Mouse (Mus musculus) hindbrain, postnatal 0 days (tissue): ENCODE measurements around the gene Ppp2r5a. TPM values are rescaled to one million over a fixed set of nuclear protein-coding genes. Genes with fewer than 3 reads are reported as not detected.

Source experiments
- ATAC-seq: fragments of 200-750 bp; cut with Nextera tagmentation; 2 replicates; pipeline ENCODE4 v1.8.0; 2017; ENCODE audit warnings: mild to moderate bottlenecking, moderate TSS enrichment, moderate library complexity
- DNase-seq: peaks from one replicate; pipeline ENCODE4 v3.0.0-alpha.2; 2015; ENCODE audit warnings: low spot score
- H3K27ac ChIP-seq: fragments of 300-500 bp; sonication (generic); 2 replicates; pipeline ENCODE4 v1.5.1; 2014; ENCODE audit warnings: mild to moderate bottlenecking
- H3K27me3 ChIP-seq: fragments of 300-500 bp; sonication (generic); 2 replicates; pipeline ENCODE4 v1.6.1; 2014; ENCODE audit warnings: low read length, mixed read lengths; ENCODE audit not compliant: insufficient read depth
- H3K36me3 ChIP-seq: fragments of 300-500 bp; sonication (generic); 2 replicates; pipeline ENCODE4 v1.6.1; 2014; ENCODE audit warnings: low read length, mixed read lengths; ENCODE audit not compliant: insufficient read depth
- H3K4me1 ChIP-seq: fragments of 300-500 bp; sonication (generic); 2 replicates; pipeline ENCODE4 v1.6.1; 2014; ENCODE audit warnings: antibody characterized with exemption, low read length, mixed read lengths; ENCODE audit not compliant: insufficient read depth
- H3K4me2 ChIP-seq: fragments of 300-500 bp; sonication (generic); 2 replicates; pipeline ENCODE4 v1.6.1; 2014; ENCODE audit warnings: low read depth, mild to moderate bottlenecking, low read length, moderate library complexity, mixed read lengths
- H3K4me3 ChIP-seq: fragments of 300-500 bp; sonication (generic); 2 replicates; pipeline ENCODE4 v1.5.1; 2014; ENCODE audit warnings: low read length
- H3K9ac ChIP-seq: fragments of 300-500 bp; sonication (generic); replicated peaks from 2 replicates; pipeline ENCODE4 v1.6.1; 2014; ENCODE audit warnings: mild to moderate bottlenecking, low read length, moderate library complexity, mixed read lengths
- H3K9me3 ChIP-seq: fragments of 300-500 bp; sonication (generic); 2 replicates; pipeline ENCODE4 v1.6.1; 2016; ENCODE audit warnings: low read length, mixed read lengths
- CTCF ChIP-seq: IDR thresholded peaks from 2 replicates; pipeline ENCODE4 v1.5.1; 2016; ENCODE audit warnings: antibody characterized with exemption, control low read depth, low read depth
- WGBS: fragments of 180-500 bp; shearing (Covaris S2); extraction: QIAGEN DNeasy Blood & Tissue Kit; methylation state at CpG from one replicate; pipeline ENCODE4 v1.1.7; 2014; 5-methylcytosine and 5-hydroxymethylcytosine counted together
- polyA plus RNA-seq: library from polyadenylated mRNA; unstranded; fragments of >200 nt; fragmentation: Nextera tagmentation; extraction: Ambion mirVana; gene quantifications from 2 replicates; pipeline ENCODE4 v1.2.1, GENCODE M21; 2015
- total RNA-seq: library from RNA; depleted of rRNA; stranded (reverse); fragments of >200 nt; gene quantifications from 2 replicates; pipeline ENCODE4 v1.2.3, GENCODE M21; 2014

The Ppp2r5a gene
- total and polyA plus RNA-seq, 2 experiments from 2014 or later: 12.8 to 54.0 TPM

DNA sequence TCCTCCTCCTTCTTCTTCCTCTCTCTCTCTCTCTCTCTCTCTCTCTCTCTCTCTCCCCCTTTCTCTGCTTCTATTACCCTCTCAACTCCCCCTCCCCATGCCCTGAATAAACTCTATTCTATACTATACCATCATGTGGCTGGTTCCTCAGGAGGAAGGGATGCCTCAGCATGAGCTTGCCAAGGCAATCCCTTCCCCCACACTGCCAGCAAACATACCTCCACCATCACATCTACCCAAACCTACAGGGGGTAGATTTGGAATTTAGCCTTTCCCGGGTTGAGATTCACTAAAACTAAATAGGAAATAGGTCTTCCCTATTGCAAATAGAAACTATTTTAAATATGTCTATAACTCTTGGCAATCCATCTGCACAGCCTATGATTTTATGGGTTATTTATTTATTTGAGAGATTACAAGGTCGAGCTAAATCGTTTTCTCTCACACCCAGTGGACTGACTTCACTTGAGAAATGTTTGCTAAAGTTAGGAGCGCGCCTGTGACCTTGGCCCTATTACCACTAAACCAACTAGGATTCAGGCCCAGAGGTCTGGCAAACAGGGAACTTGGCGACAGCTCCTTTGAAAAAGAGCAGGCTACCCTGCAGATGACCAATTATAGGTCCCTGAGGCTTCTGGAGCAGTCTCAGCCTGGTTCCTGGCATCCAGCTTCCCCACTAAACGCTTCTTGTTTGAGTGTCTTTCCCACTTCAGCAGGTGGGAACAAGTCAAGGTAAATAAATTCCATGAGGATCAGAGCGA is 17.1 kb upstream of the Ppp2r5a start:
- WGBS: 57% methylated on average over 8 of the region's 8 CpGs
- no peak for DNase-seq
- TF ChIP-seq CTCF: no peak

DNA sequence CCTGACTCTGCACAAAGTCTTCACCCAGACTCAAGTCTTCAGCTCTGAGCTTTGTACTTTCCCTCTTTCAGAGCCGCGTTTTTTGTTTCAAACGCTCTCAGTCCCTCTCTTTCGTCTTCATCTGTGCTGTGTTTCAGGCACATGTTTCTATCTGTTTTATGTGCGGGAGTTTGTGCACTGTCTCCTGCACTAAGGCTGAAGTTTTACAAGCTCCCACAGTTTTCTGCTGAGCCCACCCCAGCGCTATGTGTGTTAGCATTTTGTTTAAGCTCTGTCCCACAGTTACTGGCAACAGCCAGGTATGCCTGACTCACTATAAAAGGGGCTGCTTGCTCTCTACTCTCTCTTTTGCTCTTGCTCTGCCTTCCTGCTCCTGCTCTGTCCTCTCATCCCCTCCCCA is 16.3 kb upstream of the Ppp2r5a start:
- H3K4me1 ChIP-seq: no peaks in the 10 kb centered on the region
- H3K4me3 ChIP-seq: no peak overlapping the region
- no peak overlapping the region for H3K27ac ChIP-seq
- WGBS: 65% methylated on average over 6 of the region's 6 CpGs
- ATAC-seq (no peak), DNase-seq (no peak)
- no peaks in the 10 kb centered on the region for H3K27me3 ChIP-seq
- H3K9me3 ChIP-seq: no peaks in the 10 kb centered on the region
- no peaks in the 10 kb centered on the region for H3K36me3 ChIP-seq
- no peak overlapping the region for H3K4me2 ChIP-seq
- TF ChIP-seq CTCF: no peak
- H3K9ac ChIP-seq: no peak overlapping the region

More for the DNA sequence above, 17.1 kb upstream of the Ppp2r5a start:
- no peak overlapping the region for H3K4me2 ChIP-seq
- no peaks in the 10 kb centered on the region for H3K9me3 ChIP-seq
- no peak overlapping the region for H3K9ac ChIP-seq
- H3K27ac ChIP-seq: no peak overlapping the region
- no peaks in the 10 kb centered on the region for H3K36me3 ChIP-seq
- H3K4me1 ChIP-seq: no peaks in the 10 kb centered on the region
- ATAC-seq: no peak
- no peak overlapping the region for H3K4me3 ChIP-seq
- H3K27me3 ChIP-seq: no peaks in the 10 kb centered on the region

- H3K36me3 ChIP-seq: no peaks in the 10 kb centered on the region
- no peak for TF ChIP-seq CTCF
These were observed 15.9 kb upstream of the Ppp2r5a start for GRCm38 (mm10) chr1:191418936-191419335.

GRCm38 (mm10) chr1:191417111-191417510 is 14.0 kb upstream of the Ppp2r5a start:
- no peak overlapping the region for H3K4me2 ChIP-seq
- no peak for TF ChIP-seq CTCF
- H3K4me3 ChIP-seq: no peak overlapping the region
- ATAC-seq (no peak), DNase-seq (no peak)
- H3K27ac ChIP-seq: no peak overlapping the region
- no peak overlapping the region for H3K9ac ChIP-seq
- no peaks in the 10 kb centered on the region for H3K4me1 ChIP-seq
- H3K36me3 ChIP-seq: no peaks in the 10 kb centered on the region
- H3K27me3 ChIP-seq: no peaks in the 10 kb centered on the region
- no peaks in the 10 kb centered on the region for H3K9me3 ChIP-seq
- WGBS: 82% methylated on average over 5 of the region's 5 CpGs

More at GRCm38 (mm10) chr1:191418936-191419335, 15.9 kb upstream of the Ppp2r5a start:
- no peak overlapping the region for H3K4me2 ChIP-seq
- H3K9me3 ChIP-seq: no peaks in the 10 kb centered on the region
- WGBS: 66% methylated on average over 4 of the region's 4 CpGs
- H3K9ac ChIP-seq: no peak overlapping the region
- DNase-seq (no peak), ATAC-seq (no peak)
- H3K27ac ChIP-seq: no peak overlapping the region
- no peak overlapping the region for H3K4me3 ChIP-seq
- no peaks in the 10 kb centered on the region for H3K27me3 ChIP-seq
- H3K4me1 ChIP-seq: no peaks in the 10 kb centered on the region

- Histone ChIP-seq H3K27ac (no peak overlapping the region), H3K4me1 (no peaks in the 10 kb centered on the region), H3K4me3 (no peak overlapping the region), H3K4me2 (no peak overlapping the region), H3K27me3 (no peaks in the 10 kb centered on the region), H3K36me3 (no peaks in the 10 kb centered on the region), H3K9me3 (no peaks in the 10 kb centered on the region), H3K9ac (no peak overlapping the region)
- ATAC-seq: no peak
- TF ChIP-seq CTCF: no peak
- WGBS: 19% methylated on average over 3 of the region's 3 CpGs
- no peak for DNase-seq
These were observed 13.5 kb upstream of the Ppp2r5a start for GRCm38 (mm10) chr1:191416611-191417010.

DNA sequence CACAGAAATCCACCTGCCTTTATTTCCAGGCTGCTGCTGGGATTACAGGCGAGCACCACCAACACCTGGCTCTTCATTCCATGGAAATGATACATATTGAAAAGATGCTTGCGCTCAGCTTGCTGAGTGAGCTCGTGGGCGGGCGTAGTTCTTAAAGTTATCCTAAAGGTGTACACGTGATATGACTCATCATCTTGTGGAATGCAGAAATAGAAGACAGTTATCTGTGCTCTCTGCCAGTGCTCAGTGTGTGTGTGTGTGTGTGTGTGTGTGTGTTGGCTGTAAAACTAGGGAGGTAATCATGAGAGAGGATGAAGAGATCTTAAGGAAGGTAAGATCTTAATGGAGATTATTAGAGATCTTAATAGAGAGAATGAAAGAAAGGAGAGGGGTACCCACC is 11.4 kb upstream of the Ppp2r5a start:
- no peak overlapping the region for H3K27ac ChIP-seq
- H3K36me3 ChIP-seq: no peaks in the 10 kb centered on the region
- H3K9ac ChIP-seq: no peak overlapping the region
- no peak for TF ChIP-seq CTCF
- no peak for ATAC-seq
- H3K4me2 ChIP-seq: no peak overlapping the region
- no peaks in the 10 kb centered on the region for H3K27me3 ChIP-seq
- 88% methylated on average over 6 of the region's 6 CpGs for WGBS
- no peak for DNase-seq
- no peaks in the 10 kb centered on the region for H3K4me1 ChIP-seq
- no peak overlapping the region for H3K4me3 ChIP-seq
- no peaks in the 10 kb centered on the region for H3K9me3 ChIP-seq

DNA sequence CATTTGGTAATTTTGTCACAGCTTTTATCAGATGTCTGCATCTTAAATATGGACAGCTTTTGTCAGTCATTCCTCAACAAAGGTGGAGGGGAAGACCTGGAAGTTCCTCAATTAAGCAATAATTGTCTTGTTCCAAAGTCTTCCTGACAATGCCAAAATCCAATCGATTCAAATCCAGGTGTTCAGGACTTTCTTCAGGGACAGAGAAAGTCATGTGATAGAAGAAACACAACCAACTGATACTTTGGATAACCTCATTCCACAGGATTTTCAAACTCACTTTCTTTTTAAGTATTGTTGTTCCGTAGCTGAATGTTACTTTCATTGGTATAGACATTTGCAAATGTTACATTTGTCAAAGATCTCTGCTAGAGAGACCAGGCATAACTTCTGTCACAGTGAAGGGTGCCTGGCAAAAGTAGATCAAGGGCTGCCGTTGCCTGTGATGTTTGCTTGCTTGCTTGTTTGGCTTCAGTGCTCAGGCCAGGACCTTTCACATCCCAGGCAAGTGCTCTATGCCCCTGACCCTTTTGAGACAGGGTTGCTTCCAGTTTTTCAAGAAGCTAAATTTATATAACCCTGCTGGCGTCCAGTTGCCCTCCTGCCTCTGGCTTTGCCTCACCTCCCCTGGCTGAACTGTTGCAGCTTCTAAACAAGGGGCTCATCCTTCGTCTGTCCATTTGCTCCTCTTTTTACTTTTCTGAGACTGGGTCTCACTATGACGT is 10.8 kb upstream of the Ppp2r5a start:
- WGBS: 60% methylated on average over 6 of the region's 6 CpGs
- H3K9me3 ChIP-seq: no peaks in the 10 kb centered on the region
- ATAC-seq (no peak), DNase-seq (no peak)
- TF ChIP-seq CTCF: no peak
- no peaks in the 10 kb centered on the region for H3K27me3 ChIP-seq
- no peaks in the 10 kb centered on the region for H3K4me1 ChIP-seq
- no peak overlapping the region for H3K4me2 ChIP-seq
- no peak overlapping the region for H3K9ac ChIP-seq
- H3K4me3 ChIP-seq: no peak overlapping the region
- H3K27ac ChIP-seq: no peak overlapping the region
- no peaks in the 10 kb centered on the region for H3K36me3 ChIP-seq
